Mouse (Mus musculus): Measurements from ENCODE around the gene Bnc2.

- no peak for TF ChIP-seq CTCF (IDR thresholded peaks at IDR 0.05; ENCODE audit: low read depth, low read length)
- no peak for TF ChIP-seq POLR2A (IDR thresholded peaks at IDR 0.05; ENCODE audit: insufficient read depth, low read length)
- no peak for TF ChIP-seq EP300 (IDR thresholded peaks at IDR 0.05; ENCODE audit: insufficient read depth, low read depth, low read length)
Observed at GRCm38 (mm10) chr4:84232346-84232745, 442.7 kb downstream of the Bnc2 start.
